Mouse (Mus musculus) midbrain, embryonic 13.5 days (tissue): Measurements from ENCODE around the gene Krt16. TPM values are rescaled to one million over a fixed set of nuclear protein-coding genes. Genes with fewer than 3 reads are reported as not detected.
"Not testable (repeated sequence)": the region's sequence is repeated elsewhere in the genome, so short reads cannot be mapped to it uniquely, and the experiment has no call there.

Experiments used
- ATAC-seq: fragments of 200-750 bp; cut with Nextera tagmentation; 2 replicates; pipeline ENCODE4 v1.8.0; 2017; ENCODE audit warnings: mild to moderate bottlenecking, moderate TSS enrichment, moderate library complexity
- H3K27ac ChIP-seq: fragments of 300-500 bp; sonication (generic); 2 replicates; pipeline ENCODE4 v1.5.1; 2015; ENCODE audit warnings: inconsistent platforms, mild to moderate bottlenecking, moderate library complexity
- H3K27me3 ChIP-seq: fragments of 300-500 bp; sonication (generic); 2 replicates; pipeline ENCODE4 v1.6.1; 2015; ENCODE audit warnings: mild to moderate bottlenecking, inconsistent platforms
- H3K36me3 ChIP-seq: fragments of 300-500 bp; sonication (generic); 2 replicates; pipeline ENCODE4 v1.6.1; 2015; ENCODE audit warnings: mild to moderate bottlenecking, inconsistent platforms
- H3K4me1 ChIP-seq: fragments of 300-500 bp; sonication (generic); replicated peaks from 2 replicates; pipeline ENCODE4 v1.6.1; 2015; ENCODE audit warnings: inconsistent platforms
- H3K4me2 ChIP-seq: fragments of 300-500 bp; sonication (generic); replicated peaks from 2 replicates; pipeline ENCODE4 v1.6.1; 2015; ENCODE audit warnings: moderate library complexity, mild to moderate bottlenecking, inconsistent platforms
- H3K4me3 ChIP-seq: fragments of 300-500 bp; sonication (generic); replicated peaks from 2 replicates; pipeline ENCODE4 v1.5.1; 2015; ENCODE audit warnings: mild to moderate bottlenecking, inconsistent platforms
- H3K9ac ChIP-seq: fragments of 300-500 bp; sonication (generic); replicated peaks from 2 replicates; pipeline ENCODE4 v1.6.1; 2015; ENCODE audit warnings: mild to moderate bottlenecking, inconsistent platforms
- H3K9me3 ChIP-seq: fragments of 300-500 bp; sonication (generic); 2 replicates; pipeline ENCODE4 v1.6.1; 2016; ENCODE audit warnings: mild to moderate bottlenecking, inconsistent platforms
- WGBS: fragments of 180-500 bp; shearing (Covaris S2); methylation state at CpG from one replicate; pipeline ENCODE4 v1.1.7; 2015; 5-methylcytosine and 5-hydroxymethylcytosine counted together
- polyA plus RNA-seq: library from polyadenylated mRNA; unstranded; fragments of >200 nt; fragmentation: Nextera tagmentation; extraction: Ambion mirVana; gene quantifications from 2 replicates; pipeline ENCODE4 v1.2.1, GENCODE M21; 2015

Krt16 gene
- polyA plus RNA-seq, 1 experiment from 2014 or later, result not detected

GRCm38 (mm10) chr11:100254360-100255090 lies 5.8 kb upstream of the Krt16 start:
- no peak overlapping the region for H3K4me2 ChIP-seq
- H3K4me3 ChIP-seq, result no peak overlapping the region
- H3K9ac ChIP-seq, result no peak overlapping the region
- H3K4me1 ChIP-seq, result 0 out of 2 replicates have a peak, but pooled peaks cover 3% of the 10 kb centered on the region
- WGBS, result 72% methylated on average over 5 of the region's 5 CpGs
- no peak for ATAC-seq
- H3K27ac ChIP-seq, result no peak overlapping the region
- H3K36me3 ChIP-seq, result no peaks in the 10 kb centered on the region
- H3K27me3 ChIP-seq, result no peaks in the 10 kb centered on the region
- no peaks in the 10 kb centered on the region for H3K9me3 ChIP-seq

DNA sequence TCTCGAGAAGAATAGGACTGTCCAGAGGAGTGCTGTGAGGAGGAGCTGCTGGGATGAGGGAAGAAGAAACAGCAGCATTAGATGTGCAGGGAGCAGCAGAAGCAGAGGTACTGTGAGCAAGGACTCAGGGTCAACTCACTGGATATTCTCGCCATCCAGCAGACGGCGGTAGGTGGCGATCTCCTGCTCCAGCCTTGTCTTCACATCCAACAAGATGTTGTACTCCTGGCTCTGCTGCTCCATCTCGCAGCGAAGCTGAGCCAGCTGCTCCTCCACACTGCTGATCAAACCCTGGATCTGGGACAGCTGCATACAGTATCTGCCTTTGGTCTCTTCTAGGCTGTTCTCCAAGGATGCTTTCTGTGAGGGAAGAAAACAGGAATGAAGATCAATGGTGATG lies 2.2 kb downstream of the Krt16 start:
- 73% methylated on average over 7 of the region's 7 CpGs for WGBS

GRCm38 (mm10) chr11:100240272-100240671 lies 8.4 kb downstream of the Krt16 start:
- not testable (repeated sequence) for H3K36me3 ChIP-seq, H3K4me1 ChIP-seq, H3K4me2 ChIP-seq, ATAC-seq, H3K27ac ChIP-seq, H3K9me3 ChIP-seq, H3K27me3 ChIP-seq, H3K9ac ChIP-seq, H3K4me3 ChIP-seq
- 90% methylated on average over 4 of the region's 4 CpGs for WGBS

More for the DNA sequence above, 2.2 kb downstream of the Krt16 start:
- H3K27ac ChIP-seq, H3K27me3 ChIP-seq, H3K9me3 ChIP-seq, H3K36me3 ChIP-seq, H3K4me2 ChIP-seq, H3K9ac ChIP-seq, ATAC-seq, H3K4me1 ChIP-seq, H3K4me3 ChIP-seq: not testable (repeated sequence)

DNA sequence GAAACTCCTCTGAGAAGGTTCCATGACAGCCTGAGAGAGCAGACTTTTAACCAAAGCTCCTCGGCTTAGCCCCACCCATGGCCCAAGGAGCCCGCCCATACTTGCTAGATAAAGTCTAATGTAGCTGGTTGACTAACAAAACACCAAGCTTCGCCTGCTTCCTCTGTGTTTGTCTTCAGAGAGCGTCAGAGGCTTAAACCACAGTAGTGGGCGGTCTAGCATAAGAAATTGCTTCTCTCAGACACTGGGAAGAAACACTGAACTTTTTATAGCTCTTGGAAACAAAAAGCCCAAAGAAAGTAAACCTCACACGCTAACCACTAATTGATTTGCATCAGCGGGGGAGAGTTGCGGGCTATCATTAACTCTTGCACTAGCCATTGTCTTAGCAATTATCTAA lies 27.0 kb downstream of the Krt16 start:
- Histone ChIP-seq H3K4me1 (no peaks in the 10 kb centered on the region), H3K4me3 (no peak overlapping the region), H3K9ac (no peak overlapping the region), H3K36me3 (no peaks in the 10 kb centered on the region), H3K9me3 (peaks cover 9% of the 10 kb centered on the region; the same call in 1 of the 2 replicates), H3K27me3 (no peaks in the 10 kb centered on the region), H3K27ac (no peak overlapping the region), H3K4me2 (no peak overlapping the region)
- 73% methylated on average over 8 of the region's 8 CpGs for WGBS
- no peak for ATAC-seq

- Histone ChIP-seq H3K27ac (no peak overlapping the region), H3K4me2 (no peak overlapping the region), H3K4me1 (no peaks in the 10 kb centered on the region), H3K4me3 (no peak overlapping the region), H3K27me3 (no peaks in the 10 kb centered on the region), H3K36me3 (no peaks in the 10 kb centered on the region), H3K9ac (no peak overlapping the region), H3K9me3 (no peaks in the 10 kb centered on the region)
- 86% methylated on average over 4 of the region's 4 CpGs for WGBS
- ATAC-seq, result no peak
Observed at GRCm38 (mm10) chr11:100219304-100219703, 29.4 kb downstream of the Krt16 start.

DNA sequence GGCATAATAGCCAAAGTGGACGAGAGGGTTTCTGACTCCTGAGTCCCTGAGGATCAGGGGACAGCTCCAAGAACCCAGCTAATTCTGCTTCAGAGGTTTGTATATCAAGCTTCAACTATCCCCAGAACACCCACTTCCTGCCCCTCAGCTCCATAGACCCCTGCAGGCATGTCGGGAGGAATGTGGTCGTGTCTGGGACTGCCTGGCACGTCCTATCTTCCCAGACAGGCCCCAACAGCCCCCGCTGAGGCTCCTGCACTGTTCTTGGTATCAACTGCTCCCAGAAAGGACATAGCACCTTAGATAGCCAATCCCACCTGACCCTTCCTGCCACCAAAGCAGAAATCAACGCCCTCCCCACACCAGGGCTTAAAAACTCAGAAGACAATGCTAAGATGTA lies 40.2 kb downstream of the Krt16 start:
- Histone ChIP-seq H3K9me3 (no peaks in the 10 kb centered on the region), H3K9ac (no peak overlapping the region), H3K4me3 (no peak overlapping the region), H3K27ac (no peak overlapping the region), H3K36me3 (no peaks in the 10 kb centered on the region), H3K4me1 (no peaks in the 10 kb centered on the region), H3K27me3 (no peaks in the 10 kb centered on the region), H3K4me2 (no peak overlapping the region)
- ATAC-seq, result no peak
- 66% methylated on average over 6 of the region's 6 CpGs for WGBS

DNA sequence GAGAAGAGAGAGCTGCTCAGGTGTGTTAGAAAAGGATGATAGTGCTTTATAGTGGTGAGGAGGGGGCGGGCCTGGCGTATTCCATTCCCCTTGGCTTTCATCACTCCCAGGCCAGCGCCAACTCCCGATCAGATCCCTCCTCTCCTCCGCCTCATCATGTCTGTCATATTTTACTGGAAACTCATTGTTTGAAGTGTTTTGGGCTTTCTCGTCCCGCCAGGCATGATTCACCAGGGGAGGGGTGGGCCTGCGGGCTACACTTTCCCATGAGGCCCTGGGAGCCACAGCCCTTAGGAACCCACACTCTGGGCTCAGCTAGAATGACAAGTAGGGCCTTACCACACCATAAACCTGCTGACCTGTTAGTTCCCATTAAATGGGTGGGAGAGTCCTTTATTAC lies 41.2 kb downstream of the Krt16 start, which contains the start of gene Krt14:
Gene Krt14 (minus strand): TSS at position 51 of the 400 bp plus-strand sequence.
- no peak within 1 kb of the TSS for H3K9ac ChIP-seq
- no peaks in the 10 kb centered on the region for H3K9me3 ChIP-seq
- WGBS, result 92% methylated on average over 8 of the region's 8 CpGs
- no peak for ATAC-seq
- no peaks in the 10 kb centered on the region for H3K27me3 ChIP-seq
- H3K27ac ChIP-seq, result no peak within 1 kb of the TSS
- H3K4me2 ChIP-seq, result no peak within 1 kb of the TSS
- H3K4me3 ChIP-seq, result no peak within 1 kb of the TSS
- H3K36me3 ChIP-seq, result no peaks in the 10 kb centered on the region
- H3K4me1 ChIP-seq, result no peaks in the 10 kb centered on the region

- H3K9me3 ChIP-seq, result no peaks in the 10 kb centered on the region
- no peaks in the 10 kb centered on the region for H3K27me3 ChIP-seq
- WGBS, result 23% methylated on average over 6 of the region's 6 CpGs
- no peak overlapping the region for H3K4me3 ChIP-seq
- no peaks in the 10 kb centered on the region for H3K4me1 ChIP-seq
- ATAC-seq, result no peak
- H3K9ac ChIP-seq, result no peak overlapping the region
- H3K4me2 ChIP-seq, result no peak overlapping the region
- no peak overlapping the region for H3K27ac ChIP-seq
- H3K36me3 ChIP-seq, result no peaks in the 10 kb centered on the region
Observed at GRCm38 (mm10) chr11:100203448-100203847, 45.3 kb downstream of the Krt16 start.

DNA sequence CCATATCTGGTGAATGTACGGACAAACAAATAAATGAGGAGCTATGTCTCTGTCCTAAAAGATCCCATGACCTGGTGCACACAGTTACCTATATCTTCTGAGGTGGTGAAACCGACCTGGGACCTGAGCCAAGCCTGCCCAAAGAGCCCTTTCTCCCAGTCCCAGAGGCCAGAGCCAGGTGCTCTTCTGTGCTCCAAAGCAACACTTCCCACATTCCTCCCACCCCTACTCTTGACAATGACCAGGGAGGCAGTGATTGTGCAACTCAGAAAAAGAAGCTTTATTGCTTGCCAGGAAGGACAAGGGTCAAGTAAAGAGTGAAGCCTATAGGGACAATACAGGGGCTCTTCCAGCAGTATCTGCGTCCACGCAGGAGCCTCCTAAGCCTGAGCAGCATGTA lies 45.8 kb downstream of the Krt16 start:
- WGBS, result 82% methylated on average over 4 of the region's 4 CpGs
- no peaks in the 10 kb centered on the region for H3K27me3 ChIP-seq
- ATAC-seq, result no peak

DNA sequence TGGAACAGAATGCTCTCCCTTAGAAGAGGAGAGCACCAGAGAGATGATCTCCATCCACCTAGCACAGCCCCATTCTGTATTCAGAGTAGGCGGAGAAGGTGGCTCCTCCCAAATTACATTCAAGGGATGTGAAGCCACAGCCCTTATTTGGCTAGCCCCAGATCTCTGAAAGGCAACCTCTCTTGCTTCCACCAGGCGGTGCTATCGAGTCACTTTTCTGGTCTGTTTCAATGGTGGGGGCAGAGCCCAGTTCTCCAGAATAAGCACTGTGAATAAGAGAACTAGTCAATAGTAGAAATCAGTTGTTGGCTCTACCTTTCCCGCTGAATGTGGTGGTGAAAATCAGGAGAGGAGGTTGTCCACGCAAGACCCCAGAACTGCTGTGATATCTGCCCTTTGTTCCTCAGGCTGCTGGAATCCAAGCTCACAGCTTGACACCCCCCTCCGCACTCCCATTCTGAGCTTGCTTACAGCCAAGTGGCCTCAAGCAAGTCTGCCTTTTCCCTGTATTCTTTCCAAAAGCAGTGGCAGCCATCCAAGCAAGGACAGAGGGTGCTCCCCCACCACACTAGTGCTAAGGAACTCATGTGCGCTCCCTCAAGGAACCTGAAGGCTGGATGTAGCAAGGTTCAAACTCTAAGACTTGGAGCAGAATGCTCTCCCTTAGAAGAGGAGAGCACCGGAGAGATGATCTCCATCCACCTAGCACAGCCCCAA lies 48.4 kb downstream of the Krt16 start:
- no peak overlapping the region for H3K9ac ChIP-seq
- H3K4me2 ChIP-seq, result no peak overlapping the region
- no peak overlapping the region for H3K27ac ChIP-seq
- no peaks in the 10 kb centered on the region for H3K9me3 ChIP-seq
- no peaks in the 10 kb centered on the region for H3K4me1 ChIP-seq
- no peak for ATAC-seq
- WGBS, result 41% methylated on average over 8 of the region's 8 CpGs
- H3K4me3 ChIP-seq, result no peak overlapping the region
- no peaks in the 10 kb centered on the region for H3K36me3 ChIP-seq
- H3K27me3 ChIP-seq, result no peaks in the 10 kb centered on the region

More for the DNA sequence above, 45.8 kb downstream of the Krt16 start:
- no peaks in the 10 kb centered on the region for H3K4me1 ChIP-seq
- no peak overlapping the region for H3K9ac ChIP-seq
- H3K9me3 ChIP-seq, result no peaks in the 10 kb centered on the region
- H3K36me3 ChIP-seq, result no peaks in the 10 kb centered on the region
- no peak overlapping the region for H3K4me2 ChIP-seq
- no peak overlapping the region for H3K27ac ChIP-seq
- H3K4me3 ChIP-seq, result no peak overlapping the region

DNA sequence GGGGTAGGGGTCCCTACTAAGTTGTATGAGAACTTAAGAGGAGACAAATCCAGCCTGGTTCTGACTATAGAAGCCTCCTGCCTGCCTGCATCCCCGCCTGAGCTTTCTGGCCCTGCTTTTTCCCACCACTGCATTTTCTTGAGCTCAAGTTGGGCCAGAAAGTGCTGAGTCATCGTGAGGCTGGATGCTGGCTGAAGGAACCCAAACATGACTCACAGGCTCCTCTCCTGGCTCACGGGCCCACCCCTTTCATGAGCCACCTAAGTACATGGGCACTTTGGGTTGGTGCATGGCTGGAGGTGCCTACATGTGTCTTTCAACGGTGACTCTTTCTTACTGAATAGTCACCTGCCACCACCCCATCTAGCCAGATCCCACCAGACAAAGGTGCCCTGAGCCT lies 50.0 kb downstream of the Krt16 start:
- ATAC-seq, result no peak
- H3K27ac ChIP-seq, result no peak overlapping the region
- 83% methylated on average over 4 of the region's 4 CpGs for whole genome bisulfite sequencing
- no peaks in the 10 kb centered on the region for H3K27me3 ChIP-seq
- H3K9me3 ChIP-seq, result no peaks in the 10 kb centered on the region
- no peak overlapping the region for H3K4me3 ChIP-seq
- no peak overlapping the region for H3K9ac ChIP-seq
- no peaks in the 10 kb centered on the region for H3K4me1 ChIP-seq
- no peak overlapping the region for H3K4me2 ChIP-seq
- H3K36me3 ChIP-seq, result no peaks in the 10 kb centered on the region
